Mouse (Mus musculus) brain, embryonic 14.5 days (tissue): ENCODE measurements around the gene Wdr64.

Experiments
- CTCF ChIP-seq: fragments of 200-500 bp; IDR thresholded peaks from 2 replicates; pipeline ENCODE4 v1.5.1; 2012; ENCODE audit warnings: inconsistent platforms, mild to moderate bottlenecking, moderate library complexity, borderline replicate concordance; ENCODE audit not compliant: insufficient read depth, insufficient read length; ENCODE audit errors: extremely low read depth
- POLR2A ChIP-seq: fragments of 200-500 bp; IDR thresholded peaks from 2 replicates; pipeline ENCODE4 v1.6.1; 2012; ENCODE audit warnings: mild to moderate bottlenecking, inconsistent platforms, borderline replicate concordance; ENCODE audit not compliant: poor library complexity, insufficient read depth, insufficient read length, severe bottlenecking; ENCODE audit errors: extremely low read depth

- TF ChIP-seq POLR2A (no peak), CTCF (no peak)
Observed at GRCm38 (mm10) chr1:175671626-175672025, 26.8 kb upstream of the Wdr64 start.
